Mouse (Mus musculus) forebrain, embryonic 13.5 days (tissue): ENCODE measurements around the gene Atrnl1. TPM values are rescaled to one million over a fixed set of nuclear protein-coding genes. Genes with fewer than 3 reads are reported as not detected.

Source experiments
- ATAC-seq: fragments of 200-750 bp; cut with Nextera tagmentation; 2 replicates; pipeline ENCODE4 v1.8.0; 2017
- H3K27ac ChIP-seq: fragments of 300-500 bp; sonication (generic); 2 replicates; pipeline ENCODE4 v1.5.1; 2015; ENCODE audit warnings: inconsistent platforms, mild to moderate bottlenecking, moderate library complexity
- H3K27me3 ChIP-seq: fragments of 300-500 bp; sonication (generic); 2 replicates; pipeline ENCODE4 v1.6.1; 2015; ENCODE audit warnings: mild to moderate bottlenecking, inconsistent platforms
- H3K36me3 ChIP-seq: fragments of 300-500 bp; sonication (generic); 2 replicates; pipeline ENCODE4 v1.6.1; 2015; ENCODE audit warnings: mild to moderate bottlenecking, inconsistent platforms; ENCODE audit not compliant: poor library complexity, severe bottlenecking
- H3K4me1 ChIP-seq: fragments of 300-500 bp; sonication (generic); 2 replicates; pipeline ENCODE4 v1.6.1; 2015; ENCODE audit warnings: inconsistent platforms
- H3K4me2 ChIP-seq: fragments of 300-500 bp; sonication (generic); 2 replicates; pipeline ENCODE4 v1.6.1; 2015; ENCODE audit warnings: inconsistent platforms, mild to moderate bottlenecking, moderate library complexity
- H3K4me3 ChIP-seq: fragments of 300-500 bp; sonication (generic); 2 replicates; pipeline ENCODE4 v1.5.1; 2015; ENCODE audit warnings: mild to moderate bottlenecking, inconsistent platforms
- H3K9ac ChIP-seq: fragments of 300-500 bp; sonication (generic); 2 replicates; pipeline ENCODE4 v1.6.1; 2015; ENCODE audit warnings: mild to moderate bottlenecking, inconsistent platforms
- H3K9me3 ChIP-seq: fragments of 300-500 bp; sonication (generic); replicated peaks from 2 replicates; pipeline ENCODE4 v1.6.1; 2016; ENCODE audit warnings: inconsistent platforms
- WGBS: fragments of 180-500 bp; shearing (Covaris S2); methylation state at CpG from one replicate; pipeline ENCODE4 v1.1.7; 2015; 5-methylcytosine and 5-hydroxymethylcytosine counted together
- polyA plus RNA-seq: library from polyadenylated mRNA; unstranded; fragments of >200 nt; fragmentation: Nextera tagmentation; extraction: Ambion mirVana; gene quantifications from 2 replicates; pipeline ENCODE4 v1.2.1, GENCODE M21; 2015

Atrnl1 gene
- polyA plus RNA-seq, 1 experiment from 2014 or later = 5.1 TPM

DNA sequence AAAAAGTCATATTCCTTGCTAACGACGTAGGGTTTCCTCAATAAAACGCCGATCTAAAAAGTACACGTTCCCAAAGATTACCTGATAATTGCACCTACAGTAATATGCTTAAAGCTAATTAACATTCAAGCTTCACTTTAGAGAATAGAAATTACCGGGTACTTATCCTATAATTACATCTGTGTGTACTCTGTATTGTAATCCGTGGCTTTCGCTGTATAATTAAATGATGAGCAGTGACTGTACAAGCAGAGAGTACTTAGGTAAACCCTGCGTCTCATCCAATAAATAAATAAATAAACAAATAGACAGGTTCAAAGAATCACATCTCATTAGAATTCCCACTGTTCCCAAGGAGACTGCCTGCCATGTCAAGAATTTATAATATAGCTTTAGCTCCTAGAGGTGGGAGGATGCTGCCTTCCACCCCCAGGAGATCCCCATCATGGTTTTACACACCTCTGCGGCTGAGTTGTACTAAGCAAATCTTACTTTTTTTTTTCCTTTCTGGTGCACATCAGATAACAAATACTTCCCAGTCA is 466.8 kb downstream of the Atrnl1 start:
- WGBS = 41% methylated on average over 10 of the region's 10 CpGs
- Histone ChIP-seq H3K36me3 (no peaks in the 10 kb centered on the region), H3K9me3 (no peaks in the 10 kb centered on the region), H3K4me2 (peak overlapping the region; percentile 30; the same call in 1 of the 2 replicates), H3K27ac (peak overlapping the region; percentile 32; the same call in 1 of the 2 replicates), H3K9ac (no peak overlapping the region), H3K4me3 (no peak overlapping the region), H3K4me1 (peaks cover 14% of the 10 kb centered on the region), H3K27me3 (0 out of 2 replicates have a peak, but pooled peaks cover 2% of the 10 kb centered on the region)
- ATAC-seq = peak; percentile 76

DNA sequence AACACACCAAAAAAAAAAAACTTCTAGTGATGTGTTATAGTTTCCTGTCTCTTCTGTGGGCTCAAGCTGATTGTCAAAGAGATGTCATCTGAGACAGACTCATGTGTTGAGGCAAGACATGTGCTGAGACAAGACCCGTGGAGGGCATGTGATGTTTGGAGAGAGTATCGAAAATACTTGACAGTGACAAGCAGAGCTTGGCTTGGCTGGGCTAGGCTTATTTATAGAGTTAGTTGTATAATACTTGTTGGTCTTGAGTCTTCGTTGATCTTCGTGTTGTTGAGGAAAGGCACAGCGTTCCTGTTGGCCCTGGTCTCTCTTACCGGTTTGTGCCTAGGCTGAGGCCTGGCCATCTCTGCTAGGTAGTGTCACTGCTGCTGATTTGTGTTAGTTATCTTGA is 469.3 kb downstream of the Atrnl1 start:
- ATAC-seq = no peak
- no peak overlapping the region for H3K27ac ChIP-seq

DNA sequence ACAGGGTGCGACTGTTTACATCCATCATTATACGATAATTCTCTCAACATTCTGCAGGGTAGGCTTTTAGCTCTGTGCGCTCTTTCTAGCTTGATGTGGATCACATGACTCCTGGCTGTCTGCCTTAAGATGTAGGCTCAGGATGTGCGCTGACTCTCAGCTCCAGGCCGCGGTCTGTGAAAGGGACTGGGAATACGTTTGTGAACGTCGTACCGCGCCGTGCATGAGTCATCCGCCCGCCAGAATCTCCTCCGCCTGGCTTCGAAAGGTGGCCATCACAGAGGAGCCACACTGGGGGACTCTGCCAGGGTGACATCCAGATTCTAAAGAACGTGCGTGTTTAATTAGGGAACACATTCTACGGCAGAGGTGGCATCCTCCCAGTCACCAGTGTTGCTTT is 471.9 kb downstream of the Atrnl1 start:
- Histone ChIP-seq H3K9ac (no peak overlapping the region), H3K4me3 (no peak overlapping the region), H3K4me2 (no peak overlapping the region), H3K4me1 (no peaks in the 10 kb centered on the region), H3K27ac (no peak overlapping the region), H3K36me3 (no peaks in the 10 kb centered on the region), H3K9me3 (no peaks in the 10 kb centered on the region), H3K27me3 (no peaks in the 10 kb centered on the region)
- no peak for ATAC-seq
- WGBS = 92% methylated on average over 19 of the region's 19 CpGs

More for the DNA sequence above, 469.3 kb downstream of the Atrnl1 start:
- Histone ChIP-seq H3K9me3 (no peaks in the 10 kb centered on the region), H3K4me1 (peaks cover 14% of the 10 kb centered on the region), H3K4me2 (no peak overlapping the region), H3K36me3 (no peaks in the 10 kb centered on the region), H3K4me3 (no peak overlapping the region), H3K9ac (no peak overlapping the region), H3K27me3 (0 out of 2 replicates have a peak, but pooled peaks cover 2% of the 10 kb centered on the region)
- 96% methylated on average over 6 of the region's 6 CpGs for WGBS

DNA sequence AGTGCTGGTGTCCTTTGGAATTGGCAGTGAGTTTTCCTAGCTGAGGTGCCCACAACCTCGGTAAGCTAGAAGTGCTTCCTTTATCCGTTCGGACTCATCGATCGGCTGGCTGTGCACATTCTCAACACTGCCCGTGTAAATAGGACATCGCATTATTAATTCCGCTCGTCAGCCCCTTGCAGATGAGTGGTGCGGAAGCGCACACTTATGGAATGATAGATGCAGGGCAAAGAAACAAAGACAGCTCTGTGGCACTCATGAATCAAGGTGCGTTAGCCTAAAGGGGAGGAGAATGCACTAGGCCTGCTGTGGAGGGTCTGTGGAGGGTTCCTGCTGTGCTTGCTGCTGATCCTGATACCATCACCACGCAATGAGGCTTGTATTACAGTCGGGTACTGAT is 474.0 kb downstream of the Atrnl1 start:
- Histone ChIP-seq H3K36me3 (no peaks in the 10 kb centered on the region), H3K9ac (no peak overlapping the region), H3K4me2 (no peak overlapping the region), H3K9me3 (no peaks in the 10 kb centered on the region), H3K4me3 (no peak overlapping the region), H3K27me3 (0 out of 2 replicates have a peak, but pooled peaks cover 2% of the 10 kb centered on the region), H3K27ac (no peak overlapping the region), H3K4me1 (peaks cover 3% of the 10 kb centered on the region; the same call in 1 of the 2 replicates)
- 80% methylated on average over 14 of the region's 14 CpGs for WGBS
- no peak for ATAC-seq

- no peak overlapping the region for H3K4me2 ChIP-seq
- no peak for ATAC-seq
- no peaks in the 10 kb centered on the region for H3K36me3 ChIP-seq
- peaks cover 3% of the 10 kb centered on the region; the same call in 1 of the 2 replicates for H3K4me1 ChIP-seq
- H3K9me3 ChIP-seq = no peaks in the 10 kb centered on the region
- H3K4me3 ChIP-seq = no peak overlapping the region
- H3K27me3 ChIP-seq = 0 out of 2 replicates have a peak, but pooled peaks cover 2% of the 10 kb centered on the region
- no peak overlapping the region for H3K27ac ChIP-seq
- 95% methylated on average over 8 of the region's 8 CpGs for WGBS
- no peak overlapping the region for H3K9ac ChIP-seq
Measured at GRCm38 (mm10) chr19:58086734-58087133, 475.9 kb downstream of the Atrnl1 start.

DNA sequence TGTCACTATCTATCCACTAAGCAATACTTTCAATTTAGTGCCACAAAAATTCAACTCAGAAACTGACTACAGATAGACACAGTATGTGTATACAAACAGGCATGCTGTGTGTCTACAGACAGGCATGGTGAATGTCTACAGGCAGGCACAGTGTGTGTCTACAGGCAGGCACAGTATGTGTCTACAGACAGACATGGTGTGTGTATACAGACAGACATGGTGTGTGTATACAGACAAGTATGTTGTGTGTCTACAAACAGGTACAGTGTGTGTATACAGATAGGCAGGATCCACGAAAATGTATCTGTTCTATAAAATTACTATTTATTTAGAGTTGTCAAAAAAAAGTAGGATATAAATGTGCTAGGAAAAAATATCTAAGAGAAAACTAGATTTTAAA is 477.1 kb downstream of the Atrnl1 start:
- no peak overlapping the region for H3K4me3 ChIP-seq
- peaks cover 3% of the 10 kb centered on the region; the same call in 1 of the 2 replicates for H3K4me1 ChIP-seq
- no peak overlapping the region for H3K27ac ChIP-seq
- H3K36me3 ChIP-seq = no peaks in the 10 kb centered on the region
- H3K27me3 ChIP-seq = 0 out of 2 replicates have a peak, but pooled peaks cover 2% of the 10 kb centered on the region
- no peak overlapping the region for H3K4me2 ChIP-seq
- no peak for ATAC-seq
- H3K9ac ChIP-seq = no peak overlapping the region
- 79% methylated on average over 1 of the region's 1 CpGs for WGBS
- H3K9me3 ChIP-seq = no peaks in the 10 kb centered on the region

GRCm38 (mm10) chr19:58088433-58088832 is 477.6 kb downstream of the Atrnl1 start:
- ATAC-seq = no peak
- 0 out of 2 replicates have a peak, but pooled peaks cover 2% of the 10 kb centered on the region for H3K27me3 ChIP-seq
- H3K9me3 ChIP-seq = no peaks in the 10 kb centered on the region
- H3K27ac ChIP-seq = no peak overlapping the region
- no peaks in the 10 kb centered on the region for H3K36me3 ChIP-seq
- H3K9ac ChIP-seq = no peak overlapping the region
- 63% methylated on average over 7 of the region's 7 CpGs for WGBS
- H3K4me1 ChIP-seq = peaks cover 3% of the 10 kb centered on the region; the same call in 1 of the 2 replicates
- H3K4me2 ChIP-seq = no peak overlapping the region
- H3K4me3 ChIP-seq = no peak overlapping the region

- no peaks in the 10 kb centered on the region for H3K9me3 ChIP-seq
- no peak overlapping the region for H3K27ac ChIP-seq
- H3K27me3 ChIP-seq = 0 out of 2 replicates have a peak, but pooled peaks cover 2% of the 10 kb centered on the region
- no peaks in the 10 kb centered on the region for H3K36me3 ChIP-seq
- H3K4me2 ChIP-seq = no peak overlapping the region
- WGBS = 94% methylated on average over 16 of the region's 16 CpGs
- peaks cover 16% of the 10 kb centered on the region for H3K4me1 ChIP-seq
- no peak overlapping the region for H3K4me3 ChIP-seq
- no peak overlapping the region for H3K9ac ChIP-seq
- ATAC-seq = no peak
Measured at GRCm38 (mm10) chr19:58091911-58092310, 481.1 kb downstream of the Atrnl1 start.

DNA sequence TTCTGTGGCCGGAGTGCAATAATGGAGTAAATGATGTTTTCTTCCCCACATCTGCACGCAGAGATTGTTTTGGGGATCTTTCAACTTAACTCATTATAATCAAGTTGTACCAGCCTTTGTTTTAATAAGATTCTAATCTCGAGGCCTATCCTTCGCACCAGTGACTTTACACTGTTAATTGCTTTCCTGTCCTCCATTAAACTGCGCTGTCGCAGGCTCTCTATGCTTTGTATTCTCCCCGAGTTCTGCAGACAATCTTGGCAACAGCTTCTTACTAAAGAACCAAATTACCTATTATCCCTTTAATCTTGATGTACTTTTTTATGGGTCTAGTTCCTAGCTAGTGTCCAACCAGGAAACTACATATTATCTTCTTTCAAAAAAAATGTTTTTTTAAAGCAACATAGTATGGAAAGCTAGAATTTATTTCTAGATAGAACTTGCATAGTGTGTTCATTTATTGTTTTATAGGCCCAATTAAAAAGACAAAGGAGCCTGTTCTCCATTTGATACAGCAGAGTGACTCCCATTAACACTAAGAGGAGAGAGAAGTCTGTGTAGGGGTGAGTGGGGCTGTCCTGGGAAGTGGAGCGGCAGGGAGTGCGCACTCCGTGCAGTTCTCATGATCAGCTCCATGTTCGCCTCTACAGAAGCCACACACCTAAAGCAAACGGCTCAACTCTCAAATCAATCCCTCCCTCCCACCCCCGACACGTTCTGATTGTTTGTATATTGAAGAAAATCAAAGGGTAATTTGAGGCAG is 484.1 kb downstream of the Atrnl1 start:
- no peak for ATAC-seq
- no peaks in the 10 kb centered on the region for H3K9me3 ChIP-seq
- H3K4me1 ChIP-seq = peaks cover 13% of the 10 kb centered on the region
- H3K27ac ChIP-seq = no peak overlapping the region
- no peak overlapping the region for H3K4me3 ChIP-seq
- H3K27me3 ChIP-seq = no peaks in the 10 kb centered on the region
- no peak overlapping the region for H3K4me2 ChIP-seq
- WGBS = 16% methylated on average over 14 of the region's 14 CpGs
- no peaks in the 10 kb centered on the region for H3K36me3 ChIP-seq
- no peak overlapping the region for H3K9ac ChIP-seq

GRCm38 (mm10) chr19:58095776-58096175 is 484.9 kb downstream of the Atrnl1 start:
- Histone ChIP-seq H3K9ac (no peak overlapping the region), H3K4me3 (no peak overlapping the region), H3K4me1 (peaks cover 13% of the 10 kb centered on the region), H3K27me3 (no peaks in the 10 kb centered on the region), H3K9me3 (no peaks in the 10 kb centered on the region), H3K36me3 (no peaks in the 10 kb centered on the region), H3K27ac (no peak overlapping the region), H3K4me2 (no peak overlapping the region)
- WGBS = 75% methylated on average over 7 of the region's 7 CpGs
- ATAC-seq = no peak

- Histone ChIP-seq H3K9me3 (no peaks in the 10 kb centered on the region), H3K4me3 (no peak overlapping the region), H3K36me3 (no peaks in the 10 kb centered on the region), H3K27me3 (0 out of 2 replicates have a peak, but pooled peaks cover 7% of the 10 kb centered on the region), H3K4me1 (peaks cover 13% of the 10 kb centered on the region), H3K27ac (no peak overlapping the region), H3K4me2 (no peak overlapping the region), H3K9ac (no peak overlapping the region)
- ATAC-seq = no peak
- 79% methylated on average over 2 of the region's 2 CpGs for WGBS
Measured at GRCm38 (mm10) chr19:58097195-58097594, 486.4 kb downstream of the Atrnl1 start.

- peaks cover 27% of the 10 kb centered on the region for H3K27me3 ChIP-seq
- H3K4me1 ChIP-seq = peaks cover 9% of the 10 kb centered on the region
- no peaks in the 10 kb centered on the region for H3K36me3 ChIP-seq
- no peak overlapping the region for H3K27ac ChIP-seq
- no peak overlapping the region for H3K4me3 ChIP-seq
- H3K9me3 ChIP-seq = no peaks in the 10 kb centered on the region
- no peak overlapping the region for H3K9ac ChIP-seq
- H3K4me2 ChIP-seq = no peak overlapping the region
- ATAC-seq = no peak
- WGBS = 93% methylated on average over 5 of the region's 5 CpGs
Measured at GRCm38 (mm10) chr19:58099539-58099938, 488.7 kb downstream of the Atrnl1 start.
